Mouse (Mus musculus) limb, embryonic 14.5 days (tissue): ENCODE data around the gene Ccdc13. TPM values are rescaled to one million over a fixed set of nuclear protein-coding genes. Genes with fewer than 3 reads are reported as not detected.

Experiments
- ATAC-seq: fragments of 200-750 bp; cut with Nextera tagmentation; 2 replicates; pipeline ENCODE4 v1.8.0; 2017; ENCODE audit warnings: low read depth, moderate number of reproducible peaks, moderate TSS enrichment; ENCODE audit not compliant: low FRiP score
- DNase-seq: peaks from one replicate; pipeline ENCODE4 v3.0.0-alpha.2; 2015; ENCODE audit warnings: low spot score
- H3K27ac ChIP-seq: fragments of 300-500 bp; sonication (generic); replicated peaks from 2 replicates; pipeline ENCODE4 v1.5.1; 2014; ENCODE audit warnings: low read depth, mild to moderate bottlenecking, low read length, moderate library complexity, mixed read lengths
- H3K27me3 ChIP-seq: fragments of 300-500 bp; sonication (generic); 2 replicates; pipeline ENCODE4 v1.6.1; 2014; ENCODE audit warnings: low read length, mixed read lengths; ENCODE audit not compliant: control insufficient read depth, insufficient read depth
- H3K36me3 ChIP-seq: fragments of 300-500 bp; sonication (generic); 2 replicates; pipeline ENCODE4 v1.6.1; 2014; ENCODE audit warnings: mild to moderate bottlenecking, low read length, moderate library complexity, mixed read lengths; ENCODE audit not compliant: control insufficient read depth, insufficient read depth
- H3K4me1 ChIP-seq: fragments of 300-500 bp; sonication (generic); 2 replicates; pipeline ENCODE4 v1.6.1; 2014; ENCODE audit warnings: antibody characterized with exemption, low read length, mixed read lengths; ENCODE audit not compliant: control insufficient read depth, insufficient read depth
- H3K4me2 ChIP-seq: fragments of 300-500 bp; sonication (generic); replicated peaks from 2 replicates; pipeline ENCODE4 v1.6.1; 2014; ENCODE audit warnings: low read depth, mild to moderate bottlenecking, low read length, moderate library complexity; ENCODE audit not compliant: severe bottlenecking
- H3K4me3 ChIP-seq: fragments of 300-500 bp; sonication (generic); replicated peaks from 2 replicates; pipeline ENCODE4 v1.5.1; 2014; ENCODE audit warnings: low read length
- H3K9ac ChIP-seq: fragments of 300-500 bp; sonication (generic); 2 replicates; pipeline ENCODE4 v1.6.1; 2014; ENCODE audit warnings: mild to moderate bottlenecking, low read depth, low read length, moderate library complexity; ENCODE audit not compliant: severe bottlenecking
- H3K9me3 ChIP-seq: fragments of 300-500 bp; sonication (generic); 2 replicates; pipeline ENCODE4 v1.6.1; 2016; ENCODE audit warnings: low read length; ENCODE audit not compliant: control insufficient read depth
- POLR2A ChIP-seq: fragments of 200-500 bp; IDR thresholded peaks from 2 replicates; pipeline ENCODE4 v1.8.0; 2012; ENCODE audit warnings: inconsistent platforms, mild to moderate bottlenecking, moderate library complexity, borderline replicate concordance; ENCODE audit not compliant: insufficient read depth, insufficient read length; ENCODE audit errors: extremely low read depth
- WGBS: fragments of 180-500 bp; shearing (Covaris S2); extraction: QIAGEN DNeasy Blood & Tissue Kit; methylation state at CpG from one replicate; pipeline ENCODE4 v1.1.7; 2014; 5-methylcytosine and 5-hydroxymethylcytosine counted together
- polyA plus RNA-seq, 2 experiments: library from polyadenylated mRNA; depleted of rRNA in 1 of 2; stranded (reverse) in 1 of 2; unstranded in 1 of 2; fragments of >200 nt; fragmentation: Nextera tagmentation in 1 of 2; extraction: Ambion mirVana in 1 of 2; gene quantifications; 2 replicates each; pipeline versions ENCODE4 v1.2.1 to v1.2.3; 2012 to 2014

The Ccdc13 gene
- polyA plus RNA-seq, 2 experiments = 0.47 to 0.58 TPM

GRCm38 (mm10) chr9:121757835-121758814 lies 81.1 kb downstream of the Ccdc13 start:
- H3K36me3 ChIP-seq = peaks cover 45% of the 10 kb centered on the region
- ATAC-seq = peak; percentile 36
- H3K4me1 ChIP-seq = peaks cover 26% of the 10 kb centered on the region

DNA sequence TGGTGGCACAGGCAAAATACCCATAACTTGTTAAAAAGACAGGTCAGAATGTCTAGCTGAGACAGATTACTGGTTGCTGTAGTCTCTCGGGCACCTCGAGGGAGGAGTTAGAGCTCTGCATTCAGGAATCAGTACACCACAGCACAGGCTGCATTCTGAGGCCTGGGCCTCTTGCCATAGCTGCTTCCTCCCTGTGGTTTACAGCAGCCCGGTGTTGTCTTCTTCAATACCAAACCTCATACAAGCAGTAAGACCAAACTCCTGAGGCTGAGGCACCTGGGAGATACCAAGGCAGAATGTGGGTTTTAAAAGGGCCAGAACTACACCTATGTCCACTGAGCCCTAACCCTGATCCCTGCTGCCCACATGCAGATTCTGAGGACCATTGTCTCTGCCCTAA lies 81.8 kb downstream of the Ccdc13 start:
- no peak for TF ChIP-seq POLR2A
- Histone ChIP-seq H3K27ac (peak overlapping the region; percentile 95), H3K4me2 (peak overlapping the region; percentile 84; the same call in 1 of the 2 replicates), H3K4me1 (peaks cover 26% of the 10 kb centered on the region), H3K9me3 (no peaks in the 10 kb centered on the region), H3K4me3 (no peak overlapping the region), H3K36me3 (peaks cover 44% of the 10 kb centered on the region), H3K27me3 (no peaks in the 10 kb centered on the region), H3K9ac (no peak overlapping the region; the same call in 1 of the 2 replicates)
- 46% methylated on average over 3 of the region's 3 CpGs for WGBS
- DNase-seq (peak; percentile 66), ATAC-seq (no peak)

More at GRCm38 (mm10) chr9:121757835-121758814, 81.1 kb downstream of the Ccdc13 start:
- no peaks in the 10 kb centered on the region for H3K9me3 ChIP-seq
- peak; percentile 81 for DNase-seq
- 24% methylated on average over 10 of the region's 10 CpGs for WGBS
- TF ChIP-seq POLR2A = no peak
- H3K27me3 ChIP-seq = no peaks in the 10 kb centered on the region
- H3K4me3 ChIP-seq = peak overlapping the region; percentile 90
- H3K27ac ChIP-seq = peak overlapping the region; percentile 95
- H3K9ac ChIP-seq = peak overlapping the region; percentile 97
- peak overlapping the region; percentile 84 for H3K4me2 ChIP-seq

DNA sequence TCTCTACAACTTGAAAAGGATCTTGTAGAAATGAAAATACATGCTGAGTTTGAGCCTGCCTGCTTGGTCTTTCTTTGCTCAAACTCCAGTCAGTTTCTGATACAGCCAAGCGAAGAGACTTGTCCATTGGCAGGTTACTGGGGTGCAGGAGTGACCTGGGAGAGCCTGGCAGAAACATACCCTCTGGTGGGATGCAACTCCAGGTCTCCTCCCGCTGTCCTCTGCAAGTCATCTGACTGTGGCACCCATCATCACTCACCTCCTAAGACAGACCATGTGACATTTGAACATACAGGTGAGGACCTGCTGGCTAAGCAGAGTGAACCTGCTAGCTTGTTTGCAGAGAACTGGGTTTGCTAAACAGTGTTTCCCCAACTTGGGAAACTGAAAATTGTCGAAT lies 82.5 kb downstream of the Ccdc13 start:
- Histone ChIP-seq H3K4me2 (no peak overlapping the region), H3K27me3 (no peaks in the 10 kb centered on the region), H3K4me1 (peaks cover 26% of the 10 kb centered on the region), H3K4me3 (no peak overlapping the region), H3K36me3 (peaks cover 49% of the 10 kb centered on the region), H3K27ac (peak overlapping the region; percentile 95; the same call in 1 of the 2 replicates), H3K9me3 (no peaks in the 10 kb centered on the region), H3K9ac (no peak overlapping the region; the same call in 1 of the 2 replicates)
- WGBS = 77% methylated on average over 3 of the region's 3 CpGs
- DNase-seq (no peak), ATAC-seq (no peak)
- TF ChIP-seq POLR2A = no peak

DNA sequence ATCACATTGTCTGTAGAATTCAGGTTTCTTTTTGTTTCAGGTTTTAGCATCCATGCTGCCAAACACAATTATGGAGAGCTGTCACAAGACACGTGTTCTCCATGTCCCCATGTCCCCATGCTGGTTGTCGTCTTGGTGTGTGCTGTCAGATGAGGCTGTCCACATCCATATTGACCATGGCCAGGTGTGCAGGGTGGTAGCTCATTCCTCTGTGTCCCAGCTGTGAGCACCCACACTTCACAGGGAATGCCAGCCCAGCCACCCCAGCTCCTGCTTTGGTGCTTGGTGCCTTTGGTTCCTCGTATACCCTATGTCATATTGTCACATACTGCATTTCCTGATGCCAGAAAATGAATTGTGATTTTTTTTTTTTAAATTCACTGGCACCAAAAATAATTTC lies 84.6 kb downstream of the Ccdc13 start:
- 82% methylated on average over 3 of the region's 3 CpGs for WGBS
- ATAC-seq (no peak), DNase-seq (no peak)
- Histone ChIP-seq H3K27me3 (no peaks in the 10 kb centered on the region), H3K4me2 (no peak overlapping the region), H3K36me3 (peaks cover 70% of the 10 kb centered on the region), H3K9me3 (no peaks in the 10 kb centered on the region), H3K4me3 (no peak overlapping the region), H3K9ac (no peak overlapping the region), H3K27ac (no peak overlapping the region), H3K4me1 (peaks cover 14% of the 10 kb centered on the region)
- TF ChIP-seq POLR2A = no peak

GRCm38 (mm10) chr9:121752774-121753173 lies 86.5 kb downstream of the Ccdc13 start:
- Histone ChIP-seq H3K27ac (no peak overlapping the region), H3K4me3 (no peak overlapping the region), H3K9ac (no peak overlapping the region), H3K27me3 (no peaks in the 10 kb centered on the region), H3K36me3 (peaks cover 89% of the 10 kb centered on the region), H3K4me2 (no peak overlapping the region), H3K4me1 (peaks cover 2% of the 10 kb centered on the region; the same call in 1 of the 2 replicates), H3K9me3 (no peaks in the 10 kb centered on the region)
- TF ChIP-seq POLR2A = no peak
- ATAC-seq = no peak
- 93% methylated on average over 9 of the region's 9 CpGs for WGBS
- DNase-seq = no peak

Other genes with a start within 250 kb of the Ccdc13 start
- 0.17 and 0.21 TPM in 2 replicates for gene Lyzl4, start 197.4 kb downstream of the Ccdc13 start, polyA plus RNA-seq (2012; rRNA removed)
- gene Lyzl4, start 197.4 kb downstream of the Ccdc13 start, polyA plus RNA-seq (2014; fragmentation: Nextera tagmentation; extraction: Ambion mirVana) = 0.33 TPM in 1 of 2 replicates, not detected in the other
- gene Vipr1, start 196.7 kb downstream of the Ccdc13 start, polyA plus RNA-seq (2012; rRNA removed) = 0.42 and 0.47 TPM in 2 replicates
- gene Vipr1, start 196.7 kb downstream of the Ccdc13 start, polyA plus RNA-seq (2014; fragmentation: Nextera tagmentation; extraction: Ambion mirVana) = 0.45 and 0.48 TPM in 2 replicates
- 10.8 and 13.2 TPM in 2 replicates for gene Sec22c, start 134.0 kb downstream of the Ccdc13 start, polyA plus RNA-seq (2012; rRNA removed)
- 11.4 and 12.6 TPM in 2 replicates for gene Sec22c, start 134.0 kb downstream of the Ccdc13 start, polyA plus RNA-seq (2014; fragmentation: Nextera tagmentation; extraction: Ambion mirVana)
- gene Ss18l2, start 129.1 kb downstream of the Ccdc13 start, polyA plus RNA-seq (2012; rRNA removed) = 50.6 and 73.7 TPM in 2 replicates
- gene Ss18l2, start 129.1 kb downstream of the Ccdc13 start, polyA plus RNA-seq (2014; fragmentation: Nextera tagmentation; extraction: Ambion mirVana) = 128 and 143 TPM in 2 replicates
- 188 and 216 TPM in 2 replicates for gene Nktr, start 120.3 kb downstream of the Ccdc13 start, polyA plus RNA-seq (2012; rRNA removed)
- 73.5 and 81.4 TPM in 2 replicates for gene Nktr, start 120.3 kb downstream of the Ccdc13 start, polyA plus RNA-seq (2014; fragmentation: Nextera tagmentation; extraction: Ambion mirVana)
- gene Zfp651, start 80.1 kb downstream of the Ccdc13 start, polyA plus RNA-seq (2012; rRNA removed) = 64.0 and 71.0 TPM in 2 replicates
- gene Zfp651, start 80.1 kb downstream of the Ccdc13 start, polyA plus RNA-seq (2014; fragmentation: Nextera tagmentation; extraction: Ambion mirVana) = 20.0 and 30.3 TPM in 2 replicates
- gene Klhl40, start 61.9 kb downstream of the Ccdc13 start, polyA plus RNA-seq (2012; rRNA removed) = 12.4 and 14.1 TPM in 2 replicates
- 16.0 and 20.8 TPM in 2 replicates for gene Klhl40, start 61.9 kb downstream of the Ccdc13 start, polyA plus RNA-seq (2014; fragmentation: Nextera tagmentation; extraction: Ambion mirVana)
- 1.9 and 2.0 TPM in 2 replicates for gene Hhatl, start 47.0 kb downstream of the Ccdc13 start, polyA plus RNA-seq (2012; rRNA removed)
- gene Hhatl, start 47.0 kb downstream of the Ccdc13 start, polyA plus RNA-seq (2014; fragmentation: Nextera tagmentation; extraction: Ambion mirVana) = 1.1 and 1.7 TPM in 2 replicates
- 50.6 and 71.0 TPM in 2 replicates for gene Higd1a, start 18.9 kb upstream of the Ccdc13 start, polyA plus RNA-seq (2012; rRNA removed)
- gene Higd1a, start 18.9 kb upstream of the Ccdc13 start, polyA plus RNA-seq (2014; fragmentation: Nextera tagmentation; extraction: Ambion mirVana) = 213 and 235 TPM in 2 replicates
- 0.25 and 0.32 TPM in 2 replicates for gene Ackr2, start 58.9 kb upstream of the Ccdc13 start, polyA plus RNA-seq (2012; rRNA removed)
- 0.26 and 0.40 TPM in 2 replicates for gene Ackr2, start 58.9 kb upstream of the Ccdc13 start, polyA plus RNA-seq (2014; fragmentation: Nextera tagmentation; extraction: Ambion mirVana)
- not detected in 2 replicates for gene Cyp8b1, start 76.8 kb upstream of the Ccdc13 start, polyA plus RNA-seq (2012; rRNA removed)
- not detected in 2 replicates for gene Cyp8b1, start 76.8 kb upstream of the Ccdc13 start, polyA plus RNA-seq (2014; fragmentation: Nextera tagmentation; extraction: Ambion mirVana)
- gene Fam198a, start 111.5 kb upstream of the Ccdc13 start, polyA plus RNA-seq (2012; rRNA removed) = 8.7 and 11.4 TPM in 2 replicates
- 6.4 and 6.7 TPM in 2 replicates for gene Fam198a, start 111.5 kb upstream of the Ccdc13 start, polyA plus RNA-seq (2014; fragmentation: Nextera tagmentation; extraction: Ambion mirVana)
- gene Pomgnt2, start 157.6 kb upstream of the Ccdc13 start, polyA plus RNA-seq (2012; rRNA removed) = 20.3 and 24.6 TPM in 2 replicates
- gene Pomgnt2, start 157.6 kb upstream of the Ccdc13 start, polyA plus RNA-seq (2014; fragmentation: Nextera tagmentation; extraction: Ambion mirVana) = 14.6 and 15.9 TPM in 2 replicates